Mouse (Mus musculus) spleen, adult 2 months (tissue): ENCODE measurements around the gene AU018091.

ENCODE experiments used
- CTCF ChIP-seq: fragments of 200-500 bp; IDR thresholded peaks from 2 replicates; pipeline ENCODE4 v1.5.1; 2011; ENCODE audit warnings: mild to moderate bottlenecking, inconsistent platforms; ENCODE audit not compliant: insufficient read depth, insufficient read length, insufficient replicate concordance; ENCODE audit errors: extremely low read depth
- POLR2A ChIP-seq: fragments of 200-500 bp; IDR thresholded peaks from 2 replicates; pipeline ENCODE4 v1.6.1; 2011; ENCODE audit warnings: low read depth, low read length, inconsistent platforms

- no peak for TF ChIP-seq CTCF
- TF ChIP-seq POLR2A = no peak
Observed at GRCm38 (mm10) chr7:3216331-3216730, 47.3 kb upstream of the AU018091 start.
